Mouse (Mus musculus) midbrain, embryonic 16.5 days (tissue): ENCODE measurements around the gene Eng. TPM values are rescaled to one million over a fixed set of nuclear protein-coding genes. Genes with fewer than 3 reads are reported as not detected.
A peak's percentile ranks its signal among the peaks of the same experiment; 100 is the strongest.

ENCODE experiments used
- ATAC-seq: fragments of 200-750 bp; cut with Nextera tagmentation; 2 replicates; pipeline ENCODE4 v1.8.0; 2017; ENCODE audit warnings: moderate TSS enrichment
- H3K27ac ChIP-seq: fragments of 300-500 bp; sonication (generic); 2 replicates; pipeline ENCODE4 v1.5.1; 2014; ENCODE audit warnings: mild to moderate bottlenecking, low read length, mixed read lengths
- H3K27me3 ChIP-seq: fragments of 300-500 bp; sonication (generic); 2 replicates; pipeline ENCODE4 v1.6.1; 2014; ENCODE audit warnings: low read depth, low read length, mixed read lengths; ENCODE audit not compliant: control insufficient read depth, insufficient read depth
- H3K36me3 ChIP-seq: fragments of 300-500 bp; sonication (generic); 2 replicates; pipeline ENCODE4 v1.6.1; 2014; ENCODE audit warnings: mild to moderate bottlenecking, low read length, moderate library complexity, mixed read lengths; ENCODE audit not compliant: control insufficient read depth, insufficient read depth
- H3K4me1 ChIP-seq: fragments of 300-500 bp; sonication (generic); 2 replicates; pipeline ENCODE4 v1.6.1; 2014; ENCODE audit warnings: mild to moderate bottlenecking, low read length, mixed read lengths; ENCODE audit not compliant: control insufficient read depth, insufficient read depth
- H3K4me2 ChIP-seq: fragments of 300-500 bp; sonication (generic); 2 replicates; pipeline ENCODE4 v1.6.1; 2014; ENCODE audit warnings: mild to moderate bottlenecking, low read length, mixed read lengths
- H3K4me3 ChIP-seq: fragments of 300-500 bp; sonication (generic); 2 replicates; pipeline ENCODE4 v1.5.1; 2014; ENCODE audit warnings: low read depth, mild to moderate bottlenecking, low read length, moderate library complexity, mixed read lengths
- H3K9ac ChIP-seq: fragments of 300-500 bp; sonication (generic); 2 replicates; pipeline ENCODE4 v1.6.1; 2014; ENCODE audit warnings: low read depth, low read length, mixed read lengths
- H3K9me3 ChIP-seq: fragments of 300-500 bp; sonication (generic); replicated peaks from 2 replicates; pipeline ENCODE4 v1.6.1; 2014; ENCODE audit warnings: mild to moderate bottlenecking, low read length, mixed read lengths; ENCODE audit not compliant: control insufficient read depth, poor library complexity, severe bottlenecking
- WGBS: fragments of 180-500 bp; shearing (Covaris S2); extraction: QIAGEN DNeasy Blood & Tissue Kit; methylation state at CpG from one replicate; pipeline ENCODE4 v1.1.7; 2014; 5-methylcytosine and 5-hydroxymethylcytosine counted together
- polyA plus RNA-seq: library from polyadenylated mRNA; unstranded; fragments of >200 nt; fragmentation: Nextera tagmentation; extraction: Ambion mirVana; gene quantifications from 2 replicates; pipeline ENCODE4 v1.2.1, GENCODE M21; 2015

Gene Eng
- polyA plus RNA-seq = 27.2 and 30.3 TPM in 2 replicates

DNA sequence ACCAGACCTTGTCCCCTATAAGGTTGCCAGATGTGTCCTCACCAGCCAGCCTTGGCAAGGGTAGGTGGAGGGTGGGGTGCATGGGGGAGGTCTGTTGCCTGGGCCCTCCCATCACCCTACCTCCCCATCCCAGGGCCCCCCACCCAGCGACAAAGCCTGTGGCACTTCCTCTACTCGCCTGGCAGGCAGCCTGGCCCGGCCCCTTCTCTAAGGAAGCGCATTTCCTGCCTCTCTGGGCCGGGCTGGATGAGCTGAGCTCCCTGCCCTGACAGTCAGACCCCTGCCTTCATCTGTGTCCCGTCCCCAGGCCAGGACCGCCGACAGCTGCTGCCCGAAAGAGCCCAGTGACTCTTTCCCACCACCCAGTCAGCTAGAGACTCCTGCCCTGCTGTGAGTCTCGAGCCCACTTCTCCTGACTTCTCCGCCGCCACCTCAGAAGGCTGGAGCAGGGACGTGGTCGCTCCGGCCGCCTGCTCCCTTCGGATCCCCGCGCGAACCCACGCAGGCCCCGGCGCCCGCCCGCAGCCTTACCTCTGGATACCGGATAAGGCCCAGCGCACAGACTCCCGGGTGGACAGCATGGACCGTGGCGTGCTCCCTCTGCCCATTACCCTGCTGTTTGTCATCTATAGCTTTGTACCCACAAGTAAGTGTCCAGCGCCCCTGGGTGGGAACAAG, at the start of gene Eng:
TSS of gene Eng (plus strand) at position 217 of the 678 bp plus-strand sequence.
- no peaks in the 10 kb centered on the region for H3K4me1 ChIP-seq
- WGBS = 64% methylated on average over 30 of the region's 31 CpGs
- H3K36me3 ChIP-seq = no peaks in the 10 kb centered on the region
- no peak within 1 kb of the TSS for H3K9ac ChIP-seq
- ATAC-seq = no peak
- no peaks in the 10 kb centered on the region for H3K27me3 ChIP-seq
- H3K9me3 ChIP-seq = no peaks in the 10 kb centered on the region
- peak within 1 kb of the TSS; percentile 10 for H3K4me3 ChIP-seq
- H3K27ac ChIP-seq = no peak within 1 kb of the TSS
- no peak within 1 kb of the TSS for H3K4me2 ChIP-seq

DNA sequence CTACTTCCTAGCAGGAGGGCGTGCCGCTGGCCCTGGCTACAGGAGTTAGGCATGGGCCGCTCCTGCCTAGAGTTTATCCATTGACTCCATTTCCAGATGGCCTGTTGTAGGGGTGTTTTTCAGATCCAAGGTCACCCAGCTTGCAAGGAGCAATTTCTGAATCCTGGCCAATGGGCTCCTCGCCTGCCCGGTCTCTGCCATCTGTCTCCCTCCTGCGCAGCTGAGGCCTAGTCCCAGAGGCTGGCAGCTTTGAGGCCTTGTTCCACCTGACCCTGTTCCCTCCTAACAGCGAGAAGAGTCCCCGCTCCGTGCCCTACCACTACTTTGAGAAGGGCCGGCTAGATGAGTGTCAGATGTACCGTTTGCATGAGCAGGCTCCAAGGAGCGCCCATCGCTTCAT, 49.7 kb upstream of the Eng start:
- peaks cover 9% of the 10 kb centered on the region for H3K36me3 ChIP-seq
- no peak overlapping the region for H3K27ac ChIP-seq
- H3K27me3 ChIP-seq = no peaks in the 10 kb centered on the region
- no peaks in the 10 kb centered on the region for H3K9me3 ChIP-seq
- 76% methylated on average over 13 of the region's 13 CpGs for WGBS
- H3K9ac ChIP-seq = no peak overlapping the region
- ATAC-seq = no peak
- no peak overlapping the region for H3K4me3 ChIP-seq
- no peak overlapping the region for H3K4me2 ChIP-seq
- H3K4me1 ChIP-seq = no peaks in the 10 kb centered on the region

DNA sequence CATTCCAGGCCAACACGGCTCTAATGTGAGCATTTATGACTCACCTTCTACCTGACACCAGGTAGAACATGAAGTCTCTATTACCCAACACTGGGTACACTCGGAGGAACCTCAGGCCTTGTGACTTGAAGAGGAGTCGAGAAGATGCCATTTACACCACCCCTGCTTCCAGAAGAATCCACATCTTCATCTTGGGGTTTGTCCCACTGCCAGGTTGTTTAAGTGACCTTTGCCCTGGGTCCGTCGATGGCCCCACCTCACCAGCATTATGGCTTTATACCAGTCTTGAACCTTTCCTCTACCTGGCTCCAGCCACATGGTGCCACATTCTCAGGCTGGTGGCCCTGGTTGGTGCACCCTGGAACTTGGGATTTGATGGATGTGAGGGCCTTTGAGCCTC, 49.1 kb upstream of the Eng start:
- 90% methylated on average over 5 of the region's 5 CpGs for WGBS
- no peak overlapping the region for H3K27ac ChIP-seq
- no peak for ATAC-seq

DNA sequence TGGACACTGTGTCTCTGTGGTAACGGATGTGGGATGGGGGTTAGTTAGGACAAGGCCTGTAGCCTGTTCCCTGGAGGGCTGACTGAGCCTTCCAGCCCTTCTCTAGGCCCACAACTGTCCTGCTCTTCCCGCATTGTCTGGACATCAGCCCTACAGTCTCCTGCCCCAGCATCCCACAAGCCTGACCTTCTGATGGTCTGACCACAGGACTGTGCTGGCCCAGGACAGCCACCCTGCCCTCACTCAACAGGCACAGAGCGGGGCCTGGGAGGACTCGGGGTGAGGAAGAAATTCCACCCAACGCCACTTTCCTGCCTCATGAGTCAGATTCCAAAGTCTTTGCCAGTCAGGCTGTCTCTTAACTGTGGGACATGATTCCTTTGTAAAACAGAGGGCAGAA, 48.7 kb upstream of the Eng start:
- Histone ChIP-seq H3K4me1 (no peaks in the 10 kb centered on the region), H3K9me3 (no peaks in the 10 kb centered on the region), H3K27ac (no peak overlapping the region), H3K4me3 (no peak overlapping the region), H3K27me3 (no peaks in the 10 kb centered on the region), H3K4me2 (no peak overlapping the region), H3K36me3 (peaks cover 9% of the 10 kb centered on the region), H3K9ac (no peak overlapping the region)
- WGBS = 91% methylated on average over 5 of the region's 5 CpGs
- ATAC-seq = no peak

More for the DNA sequence above, 49.1 kb upstream of the Eng start:
- Histone ChIP-seq H3K4me2 (no peak overlapping the region), H3K4me1 (no peaks in the 10 kb centered on the region), H3K4me3 (no peak overlapping the region), H3K9ac (no peak overlapping the region), H3K36me3 (peaks cover 9% of the 10 kb centered on the region), H3K27me3 (no peaks in the 10 kb centered on the region), H3K9me3 (no peaks in the 10 kb centered on the region)

DNA sequence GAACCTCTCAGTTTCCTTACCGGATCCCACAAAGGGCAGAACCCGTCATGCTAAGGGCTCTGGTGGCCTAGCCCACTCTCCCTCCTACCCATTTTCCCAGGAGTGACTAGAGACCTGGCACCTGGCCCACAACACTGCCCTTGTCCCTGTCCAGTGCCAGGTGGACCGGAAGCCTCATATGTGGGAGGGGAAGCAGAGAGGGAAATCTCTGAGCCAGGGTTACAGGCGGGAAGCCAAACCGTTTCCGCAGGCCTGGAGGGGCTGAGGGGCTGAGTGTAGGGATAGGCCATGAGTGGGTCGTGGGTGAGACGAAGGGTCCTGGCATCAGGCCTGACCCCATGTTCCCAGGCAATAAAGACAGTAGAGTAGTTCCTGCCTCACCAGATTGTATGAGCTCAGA, 47.9 kb upstream of the Eng start:
- H3K4me2 ChIP-seq = no peak overlapping the region
- ATAC-seq = no peak
- no peak overlapping the region for H3K27ac ChIP-seq
- H3K27me3 ChIP-seq = no peaks in the 10 kb centered on the region
- WGBS = 90% methylated on average over 8 of the region's 8 CpGs
- peaks cover 9% of the 10 kb centered on the region for H3K36me3 ChIP-seq
- no peak overlapping the region for H3K9ac ChIP-seq
- H3K9me3 ChIP-seq = no peaks in the 10 kb centered on the region
- no peak overlapping the region for H3K4me3 ChIP-seq
- no peaks in the 10 kb centered on the region for H3K4me1 ChIP-seq

DNA sequence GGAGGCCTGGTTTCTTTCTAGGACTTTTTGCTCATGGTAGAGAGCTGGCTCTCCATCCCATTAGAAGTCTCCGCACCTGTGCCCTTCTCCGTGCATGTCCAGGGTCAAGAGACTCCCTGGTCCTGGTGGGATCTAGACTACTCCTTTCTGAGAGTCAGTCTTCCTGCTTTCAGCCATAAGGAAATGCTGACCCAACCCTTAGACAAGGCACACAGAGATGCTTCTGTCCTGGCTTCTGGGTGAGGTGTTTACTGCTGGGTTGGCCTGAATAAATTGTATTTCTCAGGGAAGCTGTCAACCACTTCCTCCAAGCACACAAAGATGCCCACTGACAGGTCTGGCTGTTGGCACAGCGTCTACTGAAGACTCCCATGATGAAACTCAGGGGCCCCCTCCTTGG, 47.0 kb upstream of the Eng start, which contains the start of gene St6galnac6:
TSS of gene St6galnac6 (plus strand) at position 301 of the 400 bp plus-strand sequence.
- Histone ChIP-seq H3K9me3 (no peaks in the 10 kb centered on the region), H3K36me3 (peaks cover 4% of the 10 kb centered on the region), H3K4me2 (no peak within 1 kb of the TSS), H3K4me3 (no peak within 1 kb of the TSS), H3K27me3 (no peaks in the 10 kb centered on the region), H3K27ac (no peak within 1 kb of the TSS), H3K9ac (no peak within 1 kb of the TSS), H3K4me1 (no peaks in the 10 kb centered on the region)
- 88% methylated on average over 3 of the region's 3 CpGs for WGBS
- no peak for ATAC-seq

DNA sequence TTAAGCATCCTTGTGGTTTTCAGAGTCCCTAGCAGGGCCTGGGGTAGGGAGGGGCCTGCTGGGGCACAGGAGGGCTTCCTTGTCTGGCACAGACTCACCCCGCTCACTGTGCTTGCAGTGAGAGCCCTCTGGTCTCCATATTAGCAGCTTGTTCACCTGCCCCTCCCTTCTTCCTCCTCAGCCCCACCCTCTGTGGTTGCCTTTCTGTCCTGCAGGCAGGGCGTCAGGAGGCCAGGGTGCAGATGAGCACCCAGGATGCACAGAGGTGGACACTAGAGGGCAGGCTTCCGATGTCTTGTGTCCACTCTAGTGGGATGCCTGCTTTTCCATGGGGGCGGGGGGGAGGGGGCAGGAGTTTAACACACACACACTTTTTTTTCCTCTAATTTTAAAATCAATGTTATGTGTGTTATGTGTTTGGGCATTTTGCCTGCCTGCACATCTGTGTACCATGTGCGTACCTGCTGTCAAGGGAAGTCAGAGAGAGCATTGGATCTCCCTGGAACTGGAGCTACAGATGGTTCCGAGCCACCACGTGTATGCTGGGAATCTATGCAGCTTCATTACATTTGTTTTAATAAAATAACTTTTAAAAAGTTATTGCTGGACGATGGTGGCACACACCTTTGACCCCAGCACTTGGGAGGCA, 44.9 kb upstream of the Eng start:
- no peak overlapping the region for H3K9ac ChIP-seq
- no peaks in the 10 kb centered on the region for H3K36me3 ChIP-seq
- 38% methylated on average over 8 of the region's 8 CpGs for WGBS
- ATAC-seq = no peak; the same call in 1 of the 2 replicates
- H3K9me3 ChIP-seq = no peaks in the 10 kb centered on the region
- no peak overlapping the region for H3K27ac ChIP-seq
- no peak overlapping the region for H3K4me2 ChIP-seq
- no peak overlapping the region for H3K4me3 ChIP-seq
- no peaks in the 10 kb centered on the region for H3K27me3 ChIP-seq
- no peaks in the 10 kb centered on the region for H3K4me1 ChIP-seq

DNA sequence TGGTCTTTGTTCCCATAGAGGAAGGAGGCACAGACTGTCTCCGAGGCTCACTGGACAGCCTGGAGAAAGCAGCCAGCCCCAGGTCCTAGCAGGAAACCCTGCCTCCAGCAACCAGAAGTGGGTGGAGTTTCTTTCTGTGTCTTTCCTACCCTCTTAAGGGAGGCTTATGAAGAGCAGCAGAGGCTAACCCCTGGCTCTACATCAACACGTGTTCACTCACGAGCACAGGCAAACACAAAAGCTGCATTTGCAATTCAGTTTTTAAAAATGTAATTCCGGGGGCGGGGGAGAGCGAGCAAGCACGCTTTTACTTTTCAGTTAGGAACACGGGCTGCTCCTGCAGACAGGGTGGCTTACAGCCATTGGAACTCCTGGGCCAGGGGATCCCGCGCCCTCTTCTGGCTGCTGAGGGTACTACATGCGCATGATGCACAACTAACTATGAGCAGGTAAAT, 43.8 kb upstream of the Eng start:
- H3K4me2 ChIP-seq = peak overlapping the region; percentile 26; the same call in 1 of the 2 replicates
- no peaks in the 10 kb centered on the region for H3K36me3 ChIP-seq
- under 1% methylated on average over 11 of the region's 11 CpGs for WGBS
- no peak overlapping the region for H3K9ac ChIP-seq
- no peak overlapping the region for H3K4me3 ChIP-seq
- H3K27me3 ChIP-seq = 0 out of 2 replicates have a peak, but pooled peaks cover 2% of the 10 kb centered on the region
- ATAC-seq = no peak
- H3K4me1 ChIP-seq = peaks cover 3% of the 10 kb centered on the region
- no peaks in the 10 kb centered on the region for H3K9me3 ChIP-seq
- no peak overlapping the region for H3K27ac ChIP-seq

DNA sequence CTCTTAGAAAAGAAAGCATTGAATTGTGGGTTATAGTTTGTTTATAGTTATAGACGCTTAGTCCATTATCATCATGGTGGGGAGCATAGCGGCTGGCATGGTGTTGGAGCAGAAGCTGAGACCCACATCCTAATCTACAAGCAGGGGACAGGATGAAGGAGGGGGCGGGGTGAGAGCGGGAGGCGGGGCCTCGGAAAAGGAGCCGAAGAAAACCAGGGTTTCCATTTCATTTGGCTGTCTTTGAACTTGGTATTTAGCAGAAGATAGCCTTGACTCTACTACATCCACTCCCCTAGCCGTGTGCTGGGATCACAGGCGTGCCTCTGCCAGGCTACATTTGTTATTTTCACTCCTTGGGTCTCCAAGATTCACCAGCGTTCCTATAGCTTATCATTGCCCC, 41.8 kb upstream of the Eng start:
- peaks cover 3% of the 10 kb centered on the region; the same call in 1 of the 2 replicates for H3K27me3 ChIP-seq
- no peaks in the 10 kb centered on the region for H3K9me3 ChIP-seq
- no peak overlapping the region for H3K4me3 ChIP-seq
- H3K36me3 ChIP-seq = no peaks in the 10 kb centered on the region
- WGBS = 52% methylated on average over 10 of the region's 10 CpGs
- peaks cover 15% of the 10 kb centered on the region for H3K4me1 ChIP-seq
- no peak overlapping the region for H3K27ac ChIP-seq
- no peak for ATAC-seq
- no peak overlapping the region for H3K4me2 ChIP-seq
- no peak overlapping the region for H3K9ac ChIP-seq
